9 mouse cellular contexts compared by ENCODE assay signal in the genomic region with DNA sequence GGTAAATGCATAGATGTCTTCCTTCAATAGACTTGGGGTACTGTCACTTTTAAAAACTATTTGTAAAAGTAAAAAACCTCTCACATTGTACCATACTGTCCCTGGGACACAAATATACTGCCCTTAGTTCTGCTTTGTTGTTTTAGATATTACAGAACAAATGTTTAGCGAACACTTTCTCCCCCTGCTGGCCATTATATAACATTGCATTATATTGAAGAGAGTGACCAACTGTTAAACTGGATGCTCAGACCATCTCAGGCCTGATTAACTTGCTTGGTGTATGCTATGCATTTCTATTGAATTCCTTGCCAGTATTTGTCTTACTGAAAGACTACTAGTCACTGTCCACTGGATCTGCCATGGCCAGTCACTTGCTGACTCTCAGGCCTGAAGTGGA. TPM values are rescaled to one million over a fixed set of nuclear protein-coding genes. Genes with fewer than 3 reads are reported as not detected.
DNase-seq lines count a peak whose midpoint lies in the region; ATAC-seq and TF ChIP-seq lines count a peak whose summit lies in the region.
"Had no signal": no experiment of that assay in that cellular context is flagged by ENCODE, and none has a peak within 500 bp of the region (broad histone marks: within the 10 kb centered on the region; RNA-seq: fewer than 3 reads in every experiment).

No protein-coding gene starts in this region.

- no peak for TF ChIP-seq CTCF in kidney, adult 2 months (conservative IDR thresholded peaks at IDR 0.05; ENCODE audit: insufficient read depth, insufficient read length, low read depth, low read length)
- TF ChIP-seq CTCF in G1E (IDR thresholded peaks at IDR 0.05; ENCODE audit: low read depth, low read length), result 0 out of 2 replicates have a peak, but pooled peaks have one; percentile 26

- no peak overlapping the region for H3K4me3 ChIP-seq in kidney, adult 2 months (ENCODE audit: insufficient read depth, low read depth, low read length)
- H3K4me3 ChIP-seq in G1E (ENCODE audit: low read depth, low read length), result no peak overlapping the region
- H3K4me3 ChIP-seq: limb, embryonic 13.5 days had no signal

- DNase-seq in kidney, adult 2 months, result peak; percentile 42
- DNase-seq in kidney, adult 18-20 months, result no peak
- peak; percentile 19 for DNase-seq in G1E (ENCODE audit: low spot score)
- peak; percentile 49 for DNase-seq in embryo, embryonic 11.5 days (ENCODE audit: low read depth, low spot score)
- peak; percentile 34 for DNase-seq in lung, postnatal 36 days
- DNase-seq in right cerebral cortex, postnatal 36 days (ENCODE audit: low spot score in 2 of 2), result no peak
- DNase-seq in heart, postnatal 36 days, result no peak
- DNase-seq in layer of hippocampus, postnatal 25 days (ENCODE audit: extremely low spot score in 1 of 2, low spot score in 1 of 2), result no peak

- no peak overlapping the region for H3K27ac ChIP-seq in kidney, adult 2 months (ENCODE audit: insufficient read depth, low read depth, low read length)
- H3K27ac ChIP-seq: limb, embryonic 13.5 days had no signal

- no peaks in the 10 kb centered on the region for H3K27me3 ChIP-seq in kidney, adult 2 months (replicated peaks; ENCODE audit: control insufficient read depth, insufficient read depth, low read length)
- H3K27me3 ChIP-seq in G1E (ENCODE audit: insufficient read depth, low read length), result no peaks in the 10 kb centered on the region
- H3K27me3 ChIP-seq: limb, embryonic 13.5 days had no signal

- no peaks in the 10 kb centered on the region for H3K36me3 ChIP-seq in kidney, adult 2 months (ENCODE audit: control insufficient read depth, insufficient read depth, low read length)
- peaks cover 15% of the 10 kb centered on the region for H3K36me3 ChIP-seq in G1E (replicated peaks)

- ATAC-seq in G1E (ENCODE audit: extremely low read depth, insufficient number of reproducible peaks, low FRiP score, poor library complexity, severe bottlenecking), result no peak

- WGBS in kidney, adult 2 months, result 13% methylated on average over 1 of the region's 1 CpGs

- H3K9me3 ChIP-seq in G1E (replicated peaks), result no peaks in the 10 kb centered on the region
- H3K9me3 ChIP-seq: limb, embryonic 13.5 days had no signal

- no peak for TF ChIP-seq POLR2A in kidney, adult 2 months (IDR thresholded peaks at IDR 0.05; ENCODE audit: low read depth, low read length)

- H3K4me1 ChIP-seq in kidney, adult 2 months (ENCODE audit: control insufficient read depth, insufficient read depth, low read length), result no peaks in the 10 kb centered on the region
- peaks cover 16% of the 10 kb centered on the region for H3K4me1 ChIP-seq in G1E (ENCODE audit: insufficient read depth, low read depth, low read length)
- H3K4me1 ChIP-seq: limb, embryonic 13.5 days had no signal

- intact Hi-C loops in heart, postnatal 36 days (cut with DNase I), result loop anchor here (1.0 kb wide), 1 partner anchor 288 kb away; no protein-coding TSS in a partner anchor

RNA-seq across cellular contexts. Expression of a gene that starts 11.4 kb away (rescaled TPM):
- 0.02 and 0.07 TPM in 2 replicates for polyA plus RNA-seq in kidney, adult 2 months (2012; rRNA removed)
- total RNA-seq in G1E (2014; fragmentation: Nextera tagmentation) (not detected in 2 replicates), G1E (2017) (0.12 and 0.22 TPM in 2 replicates)
- 0.01 and 0.03 TPM in 2 replicates for polyA plus RNA-seq in G1E (2012)
- total RNA-seq in heart, postnatal 36 days (2021), result under 1 TPM in 1 of 2 experiments, not detected in 1; 0.03 TPM
- 10 to 100 TPM; 87.9 to 95.4 TPM for total RNA-seq in layer of hippocampus, postnatal 25 days (2021)

Comparison
In these comparisons a context has a peak if more than half of its experiments do, and no peak if none do; other contexts are left out.
1. DNase-seq: peak in kidney, adult 2 months (single experiment), G1E (single experiment), embryo, embryonic 11.5 days (single experiment) and lung, postnatal 36 days (single experiment); none in kidney, adult 18-20 months (single experiment), right cerebral cortex, postnatal 36 days (0 of 2), heart, postnatal 36 days (0 of 2) and layer of hippocampus, postnatal 25 days (0 of 2).
2. RNA of a gene that starts 11.4 kb away (total RNA-seq): 87.9 to 95.4 TPM in layer of hippocampus, postnatal 25 days; 0.12 to 0.22 TPM in G1E and 0.03 TPM in heart, postnatal 36 days; every median in the first group is over 10 times any median in the second.